Mouse (Mus musculus): ENCODE data around the gene C1qtnf2. TPM values are rescaled to one million over a fixed set of nuclear protein-coding genes. Genes with fewer than 3 reads are reported as not detected.

Gene C1qtnf2
- total RNA-seq, 4 experiments from 2014 or later, result 1.1 to 3.0 (median 2.1) TPM

DNA sequence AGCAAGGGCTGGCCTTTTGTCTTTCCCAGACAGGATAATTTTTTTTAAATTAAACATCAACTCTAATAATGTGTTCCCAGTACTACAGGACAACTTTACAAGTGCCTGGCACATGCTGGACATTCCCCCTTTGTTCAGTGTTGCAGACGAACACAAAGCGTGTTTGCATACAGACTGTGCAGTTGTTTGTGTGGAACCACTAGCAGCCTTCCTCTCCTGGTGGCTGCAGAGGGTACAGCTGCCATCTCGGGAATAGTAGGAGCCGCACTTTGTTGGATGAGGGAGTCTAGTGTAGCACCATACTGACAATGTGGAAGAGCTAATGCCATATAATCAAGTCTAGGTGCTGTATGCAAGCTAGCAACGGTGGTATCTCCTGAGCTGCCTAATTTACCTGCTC lies 57.5 kb downstream of the C1qtnf2 start:
- DNase-seq (ENCODE audit: low spot score in 2 of 2), result no peak

DNA sequence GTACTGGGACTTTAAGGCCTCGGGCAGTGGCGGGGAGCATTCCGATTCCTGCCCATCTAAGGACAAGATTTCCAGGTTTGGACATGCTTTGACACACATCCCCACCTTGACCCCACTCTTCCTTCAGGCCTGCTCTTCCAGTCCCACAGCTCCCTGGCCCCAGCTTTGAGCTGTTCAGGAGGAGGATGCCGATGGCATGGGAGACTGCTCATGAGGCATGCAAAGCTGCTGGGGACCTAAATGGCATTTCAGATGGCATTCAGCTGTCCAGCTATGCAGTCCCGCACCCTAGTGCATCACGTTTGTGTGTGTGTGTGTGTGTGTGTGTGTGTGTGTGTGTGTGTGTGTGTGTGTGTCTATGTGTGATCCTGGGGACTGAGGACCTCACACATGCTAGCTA lies 63.0 kb downstream of the C1qtnf2 start:
- no peak for DNase-seq (ENCODE audit: low spot score in 2 of 2)

DNA sequence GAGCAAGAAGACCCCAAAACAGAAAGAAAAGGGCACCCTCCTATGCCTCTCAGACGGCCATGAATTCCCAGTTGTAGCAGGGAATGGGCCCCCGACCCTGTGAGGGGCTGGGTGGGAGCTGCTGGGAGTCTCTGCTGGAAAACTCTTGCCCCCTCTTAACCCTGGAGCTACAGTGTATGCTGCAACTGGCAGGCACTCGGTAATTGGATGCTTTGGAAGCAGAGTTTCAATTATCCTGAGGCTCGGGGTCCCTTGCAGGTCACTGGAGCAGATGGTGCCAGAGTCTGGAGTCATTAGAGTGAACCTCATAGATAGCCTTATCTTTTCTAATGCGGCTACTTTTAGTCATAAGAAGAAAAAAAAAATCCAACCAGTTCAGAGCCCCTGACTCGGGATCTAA lies 65.8 kb downstream of the C1qtnf2 start:
- DNase-seq (ENCODE audit: low spot score in 2 of 2), result no peak

Other genes starting within 250 kb of the C1qtnf2 start
- 10 to 100 TPM; 26.2 to 36.5 (median 28.3) TPM for gene Pttg1, start 48.0 kb upstream of the C1qtnf2 start, total RNA-seq (2022)
- gene Slu7, start 40.5 kb upstream of the C1qtnf2 start, total RNA-seq (2022), result 10 to 100 TPM; 42.3 to 55.9 (median 51.1) TPM
- 10 to 100 TPM in 1 of 4 experiments, 1 to 10 TPM in 3; 7.5 to 10.4 (median 8.8) TPM for gene Ccnjl, start 54.5 kb downstream of the C1qtnf2 start, total RNA-seq (2022)
- 1 to 10 TPM; 1.3 to 3.0 (median 2.4) TPM for gene 4933415A04Rik, start 112.8 kb downstream of the C1qtnf2 start, total RNA-seq (2022)
- not detected for gene Fabp6, start 127.3 kb downstream of the C1qtnf2 start, total RNA-seq (2022)
- gene Pwwp2a, start 207.7 kb downstream of the C1qtnf2 start, total RNA-seq (2022), result 10 to 100 TPM; 65.0 to 71.6 (median 68.6) TPM